Mouse (Mus musculus) liver, postnatal 0 days (tissue): ENCODE results near the gene Sohlh1.

Source experiments
- CTCF ChIP-seq: sonication (generic); IDR thresholded peaks from 2 replicates; pipeline ENCODE4 v1.5.1; 2016; ENCODE audit warnings: antibody characterized with exemption, low read depth
- EP300 ChIP-seq: IDR thresholded peaks from 2 replicates; pipeline ENCODE4 v1.6.1; 2016; ENCODE audit warnings: antibody characterized with exemption, low read depth, mild to moderate bottlenecking

DNA sequence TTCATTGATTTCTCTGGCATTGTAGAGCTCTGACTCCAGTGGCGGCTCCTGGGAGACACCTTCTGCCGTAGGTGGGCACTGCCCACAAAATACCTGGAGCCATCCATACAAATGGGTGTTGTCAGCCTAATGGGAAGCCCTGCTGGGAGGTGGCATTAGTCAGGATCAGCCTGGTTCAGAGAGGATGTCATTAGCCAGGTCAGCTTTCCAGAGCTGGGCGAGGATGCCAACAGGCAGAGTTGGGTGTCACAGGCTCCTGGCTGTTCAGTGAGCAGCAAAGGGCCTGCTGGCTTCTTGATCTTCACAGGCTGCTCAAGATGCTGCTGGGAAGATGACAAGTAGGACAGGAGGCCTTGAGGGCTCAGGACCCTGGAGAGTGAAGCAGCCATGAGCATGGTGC, 37.7 kb upstream of the Sohlh1 start:
- TF ChIP-seq EP300 (no peak), CTCF (no peak)
